Mouse (Mus musculus): ENCODE data around the gene Nkx1-1.

The Nkx1-1 gene

GRCm38 (mm10) chr5:33420313-33420712 is 13.5 kb downstream of the Nkx1-1 start:
- DNase-seq (ENCODE audit: low read depth, low spot score), result no peak

GRCm38 (mm10) chr5:33400819-33401218 is 33.0 kb downstream of the Nkx1-1 start:
- DNase-seq (ENCODE audit: low read depth, low spot score), result no peak

DNA sequence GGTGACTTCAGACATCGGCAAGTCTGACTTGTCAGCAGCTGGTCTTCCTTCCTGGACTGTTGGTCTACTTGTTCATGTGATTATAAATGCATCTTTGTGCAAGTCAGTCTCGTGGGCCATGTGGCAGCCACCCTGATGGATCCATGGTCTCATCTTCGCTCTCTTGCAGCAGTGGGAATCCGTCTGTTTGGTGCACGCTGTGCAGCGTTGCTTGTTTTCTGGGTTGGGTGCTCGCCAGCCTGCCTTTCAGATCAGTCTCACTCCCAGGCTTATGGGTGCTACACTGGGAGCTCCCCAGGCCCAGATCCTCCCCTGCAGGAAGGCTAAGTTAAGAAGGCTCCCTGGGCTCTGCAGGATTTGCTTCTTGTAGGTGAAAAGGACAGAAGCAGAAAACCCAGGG is 36.9 kb downstream of the Nkx1-1 start:
- no peak for DNase-seq (ENCODE audit: low read depth, low spot score)

DNA sequence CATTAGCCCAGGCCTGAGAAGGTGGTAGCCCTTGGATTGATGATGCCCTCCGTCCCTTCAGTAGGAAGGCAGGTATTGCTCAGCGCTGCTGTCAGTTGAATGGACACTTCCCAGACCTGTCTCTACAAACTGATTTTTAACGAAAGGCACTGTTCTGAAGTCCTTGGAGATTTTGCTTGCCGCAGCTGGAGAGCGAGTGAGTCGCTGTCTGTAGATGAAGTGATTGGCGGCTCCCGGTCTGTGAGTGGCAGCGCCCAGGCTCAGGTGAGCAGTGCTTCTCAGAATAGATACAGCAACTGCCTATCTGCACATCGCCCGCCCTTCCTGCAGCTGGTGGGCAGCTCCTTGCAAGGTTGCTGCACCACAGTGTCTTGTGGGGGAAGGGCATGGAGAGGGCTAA is 38.1 kb downstream of the Nkx1-1 start:
- no peak for DNase-seq (ENCODE audit: low read depth, low spot score)

DNA sequence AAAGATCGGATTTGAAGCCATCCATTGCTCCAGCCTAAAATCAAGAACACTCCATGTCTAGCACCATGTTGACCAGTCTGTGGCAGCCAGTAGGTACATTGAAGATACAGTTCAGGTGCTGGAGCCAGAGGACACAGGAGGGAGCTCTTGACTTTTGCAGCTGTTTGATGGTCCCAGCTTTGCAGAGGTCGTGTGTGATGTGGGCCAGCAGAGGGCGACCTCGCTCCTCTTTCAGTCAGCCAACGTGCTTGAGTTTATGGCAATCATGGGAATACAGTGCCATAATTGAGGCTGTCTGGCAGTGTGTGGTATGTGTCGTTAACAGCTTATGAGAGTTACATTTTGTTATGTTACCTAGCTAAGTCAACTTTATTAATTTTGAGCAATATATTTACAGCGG is 40.0 kb downstream of the Nkx1-1 start:
- DNase-seq (ENCODE audit: low read depth, low spot score), result peak; percentile 82

DNA sequence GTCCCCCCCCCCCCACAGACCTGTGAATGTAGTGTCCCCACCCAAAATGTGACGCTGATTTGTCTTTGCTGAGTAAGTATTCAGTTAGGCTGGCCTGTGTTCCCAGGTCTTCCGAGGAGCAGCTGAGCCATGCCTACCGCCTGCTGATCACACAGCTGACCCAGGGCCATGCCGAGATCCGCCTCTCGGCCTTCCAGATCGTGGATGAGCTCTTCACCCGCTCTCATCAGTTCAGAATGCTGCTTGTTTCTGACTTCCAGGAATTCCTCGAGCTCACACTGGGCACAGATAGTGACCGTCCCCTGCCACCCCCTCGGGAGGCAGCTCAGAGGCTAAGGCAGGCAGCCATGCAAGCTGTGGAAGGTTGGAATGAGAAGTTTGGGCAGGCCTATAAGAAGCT is 46.2 kb downstream of the Nkx1-1 start:
- no peak for DNase-seq (ENCODE audit: low read depth, low spot score)
